Mouse (Mus musculus): ENCODE results near the gene Hfe.
"Not testable (repeated sequence)": the region's sequence is repeated elsewhere in the genome, so short reads cannot be mapped to it uniquely, and the experiment has no call there.

The Hfe gene

GRCm38 (mm10) chr13:23682947-23683754, 27.5 kb downstream of the Hfe start:
- DNase-seq, result not testable (repeated sequence)

- no peak for DNase-seq
These were observed 28.1 kb downstream of the Hfe start for GRCm38 (mm10) chr13:23682623-23682946.

GRCm38 (mm10) chr13:23681990-23682582, 28.6 kb downstream of the Hfe start:
- DNase-seq, result no peak

GRCm38 (mm10) chr13:23662536-23662935, 48.1 kb downstream of the Hfe start:
- DNase-seq, result no peak

DNA sequence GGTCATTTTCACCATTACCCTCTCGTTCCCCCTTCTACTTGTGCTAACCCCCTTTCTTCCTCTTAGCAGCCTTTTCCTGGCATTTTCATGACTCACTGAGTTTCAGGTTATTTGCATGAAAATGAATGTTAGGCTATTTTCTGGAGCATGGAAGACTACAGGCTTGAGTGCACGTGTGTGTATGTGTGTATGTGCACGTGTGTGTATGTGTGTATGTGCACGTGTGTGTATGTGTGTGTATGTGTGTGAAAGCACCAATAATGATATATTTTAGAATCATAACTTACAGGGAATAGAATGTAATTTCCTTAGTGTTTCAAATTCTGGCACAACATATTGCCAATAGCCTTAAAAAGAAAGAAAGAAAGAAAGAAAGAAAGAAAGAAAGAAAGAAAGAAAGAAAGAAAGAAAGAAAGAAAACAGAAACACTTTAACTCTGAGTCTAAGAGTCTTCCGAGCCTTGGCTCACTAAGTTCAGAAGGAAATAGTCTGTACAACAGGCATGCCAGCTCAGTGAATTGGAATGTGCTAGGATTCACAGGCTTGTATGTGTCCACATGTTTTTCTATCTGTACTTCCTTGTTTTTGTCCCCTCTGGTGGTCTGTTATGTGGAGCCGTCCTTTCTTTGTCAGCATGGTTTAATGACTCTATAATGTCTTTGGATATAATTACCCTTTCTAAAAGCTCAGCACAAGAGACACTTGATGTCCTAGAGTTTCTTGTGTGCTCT, 50.9 kb downstream of the Hfe start:
- DNase-seq, result no peak
